Mouse (Mus musculus): ENCODE data around the gene Alox12b. TPM values are rescaled to one million over a fixed set of nuclear protein-coding genes. Genes with fewer than 3 reads are reported as not detected.

The Alox12b gene
- polyA plus RNA-seq, 1 experiment from 2014 or later, result 0.05 TPM

Other genes starting within 250 kb of the Alox12b start
- not detected in 2 replicates for gene Odf4, start 229.9 kb upstream of the Alox12b start, polyA plus RNA-seq (2014; fragmentation: Nextera tagmentation; extraction: Ambion mirVana)
- gene Arhgef15, start 199.5 kb upstream of the Alox12b start, polyA plus RNA-seq (2014; fragmentation: Nextera tagmentation; extraction: Ambion mirVana), result 6.7 and 7.7 TPM in 2 replicates
- 2.6 and 3.0 TPM in 2 replicates for gene Slc25a35, start 188.9 kb upstream of the Alox12b start, polyA plus RNA-seq (2014; fragmentation: Nextera tagmentation; extraction: Ambion mirVana)
- gene Rangrf, start 181.8 kb upstream of the Alox12b start, polyA plus RNA-seq (2014; fragmentation: Nextera tagmentation; extraction: Ambion mirVana), result 82.6 and 84.4 TPM in 2 replicates
- 43.6 and 48.8 TPM in 2 replicates for gene Pfas, start 148.5 kb upstream of the Alox12b start, polyA plus RNA-seq (2014; fragmentation: Nextera tagmentation; extraction: Ambion mirVana)
- 80.4 and 83.1 TPM in 2 replicates for gene Ctc1, start 141.1 kb upstream of the Alox12b start, polyA plus RNA-seq (2014; fragmentation: Nextera tagmentation; extraction: Ambion mirVana)
- 171 and 178 TPM in 2 replicates for gene Aurkb, start 111.3 kb upstream of the Alox12b start, polyA plus RNA-seq (2014; fragmentation: Nextera tagmentation; extraction: Ambion mirVana)
- 6.2 and 7.0 TPM in 2 replicates for gene Borcs6, start 97.3 kb upstream of the Alox12b start, polyA plus RNA-seq (2014; fragmentation: Nextera tagmentation; extraction: Ambion mirVana)
- 34.6 and 36.7 TPM in 2 replicates for gene Tmem107, start 86.2 kb upstream of the Alox12b start, polyA plus RNA-seq (2014; fragmentation: Nextera tagmentation; extraction: Ambion mirVana)
- gene Vamp2, start 68.5 kb upstream of the Alox12b start, polyA plus RNA-seq (2014; fragmentation: Nextera tagmentation; extraction: Ambion mirVana), result 64.2 and 73.3 TPM in 2 replicates
- 8.0 and 9.1 TPM in 2 replicates for gene Per1, start 61.8 kb upstream of the Alox12b start, polyA plus RNA-seq (2014; fragmentation: Nextera tagmentation; extraction: Ambion mirVana)
- 0.54 and 0.65 TPM in 2 replicates for gene Hes7, start 36.6 kb upstream of the Alox12b start, polyA plus RNA-seq (2014; fragmentation: Nextera tagmentation; extraction: Ambion mirVana)
- gene 9130213A22Rik, start 34.4 kb upstream of the Alox12b start, polyA plus RNA-seq (2014; fragmentation: Nextera tagmentation; extraction: Ambion mirVana), result 0.19 TPM in 1 of 2 replicates, not detected in the other
- gene Aloxe3, start 31.1 kb upstream of the Alox12b start, polyA plus RNA-seq (2014; fragmentation: Nextera tagmentation; extraction: Ambion mirVana), result 0.17 and 0.25 TPM in 2 replicates
- gene Alox8, start 40.9 kb downstream of the Alox12b start, polyA plus RNA-seq (2014; fragmentation: Nextera tagmentation; extraction: Ambion mirVana), result 0.07 TPM in 1 of 2 replicates, not detected in the other
- not detected in 2 replicates for gene Gucy2e, start 80.0 kb downstream of the Alox12b start, polyA plus RNA-seq (2014; fragmentation: Nextera tagmentation; extraction: Ambion mirVana)
- gene Cntrob, start 166.8 kb downstream of the Alox12b start, polyA plus RNA-seq (2014; fragmentation: Nextera tagmentation; extraction: Ambion mirVana), result 23.4 and 24.5 TPM in 2 replicates
- 149 and 161 TPM in 2 replicates for gene Trappc1, start 167.0 kb downstream of the Alox12b start, polyA plus RNA-seq (2014; fragmentation: Nextera tagmentation; extraction: Ambion mirVana)
- 2.2 TPM in 2 replicates for gene Kcnab3, start 169.3 kb downstream of the Alox12b start, polyA plus RNA-seq (2014; fragmentation: Nextera tagmentation; extraction: Ambion mirVana)
- 25.0 and 28.5 TPM in 2 replicates for gene Rnf227, start 183.5 kb downstream of the Alox12b start, polyA plus RNA-seq (2014; fragmentation: Nextera tagmentation; extraction: Ambion mirVana)
- gene Chd3, start 212.4 kb downstream of the Alox12b start, polyA plus RNA-seq (2014; fragmentation: Nextera tagmentation; extraction: Ambion mirVana), result 58.6 and 68.0 TPM in 2 replicates
- gene Naa38, start 238.5 kb downstream of the Alox12b start, polyA plus RNA-seq (2014; fragmentation: Nextera tagmentation; extraction: Ambion mirVana), result 129 and 141 TPM in 2 replicates
- gene Cyb5d1, start 238.6 kb downstream of the Alox12b start, polyA plus RNA-seq (2014; fragmentation: Nextera tagmentation; extraction: Ambion mirVana), result 29.2 and 37.0 TPM in 2 replicates
- gene Tmem88, start 241.2 kb downstream of the Alox12b start, polyA plus RNA-seq (2014; fragmentation: Nextera tagmentation; extraction: Ambion mirVana), result 22.7 and 23.6 TPM in 2 replicates

Data from limb, embryonic 11.5 days (tissue).